Mouse (Mus musculus): ENCODE results near the gene Olfr262. TPM values are rescaled to one million over a fixed set of nuclear protein-coding genes. Genes with fewer than 3 reads are reported as not detected.
"Not testable (repeated sequence)": the region's sequence is repeated elsewhere in the genome, so short reads cannot be mapped to it uniquely, and the experiment has no call there.

The Olfr262 gene
- not detected in 2 replicates for polyA plus RNA-seq (2016; fragmentation: Nextera tagmentation; extraction: Ambion mirVana)

DNA sequence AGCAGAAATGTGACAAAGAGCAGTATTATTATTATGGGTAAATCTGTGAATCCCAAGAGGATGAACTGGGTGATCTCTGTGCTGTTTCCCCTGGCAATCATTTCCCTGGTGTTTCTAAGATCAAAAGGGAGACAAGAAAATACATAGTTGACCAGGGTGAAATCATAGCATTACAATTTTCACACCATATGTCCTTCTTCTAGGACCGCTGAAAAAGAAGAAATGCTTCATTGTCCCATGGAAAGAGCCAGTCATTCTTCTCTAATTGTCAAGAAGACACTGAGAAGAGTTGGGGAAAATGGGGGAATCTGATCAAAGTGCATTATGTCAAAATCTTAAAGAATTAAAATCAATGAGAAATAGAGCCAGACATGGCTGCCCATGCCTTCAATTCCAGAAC is at the start of gene Olfr262:
Gene Olfr262 (minus strand): TSS at position 101 of the 400 bp plus-strand sequence.
- no peak within 1 kb of the TSS for H3K27ac ChIP-seq
- no peak for DNase-seq (ENCODE audit: low spot score)
- no peaks in the 10 kb centered on the region for H3K9me3 ChIP-seq
- no peaks in the 10 kb centered on the region for H3K4me1 ChIP-seq (replicated peaks)
- no peak within 1 kb of the TSS for H3K4me3 ChIP-seq
- no peaks in the 10 kb centered on the region for H3K36me3 ChIP-seq
- WGBS: 81% methylated on average over 1 of the region's 1 CpGs
- no peaks in the 10 kb centered on the region for H3K27me3 ChIP-seq (ENCODE audit: insufficient read depth, poor library complexity, severe bottlenecking)

DNA sequence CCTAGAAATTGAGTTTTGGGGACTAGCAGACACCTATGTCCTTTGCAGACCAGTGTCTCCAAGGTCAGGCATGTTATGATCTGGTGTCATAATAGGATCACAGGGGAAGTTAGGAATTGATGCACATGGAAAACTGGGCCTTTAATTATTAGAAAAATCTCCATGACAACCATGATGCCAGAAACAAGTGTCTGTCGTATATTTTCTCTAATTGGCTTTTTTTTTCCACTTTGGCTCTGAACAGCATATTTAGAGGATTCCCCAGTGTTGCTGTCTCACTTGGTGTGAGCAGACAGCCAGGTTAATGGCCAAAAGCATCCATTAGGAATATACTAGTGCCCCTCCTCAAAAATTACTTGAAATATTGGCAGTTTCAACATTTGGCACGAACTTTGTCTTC is 38.1 kb upstream of the Olfr262 start, which contains the start of gene Olfr1434:
Gene Olfr1434 (plus strand): TSS at position 301 of the 400 bp plus-strand sequence.
- Histone ChIP-seq H3K36me3 (no peaks in the 10 kb centered on the region), H3K27ac (no peak within 1 kb of the TSS), H3K27me3 (ENCODE audit: insufficient read depth, poor library complexity, severe bottlenecking) (no peaks in the 10 kb centered on the region), H3K9me3 (no peaks in the 10 kb centered on the region), H3K4me1 (replicated peaks) (no peaks in the 10 kb centered on the region), H3K4me3 (no peak within 1 kb of the TSS)
- DNase-seq (ENCODE audit: low spot score): no peak
- WGBS: 75% methylated on average over 2 of the region's 2 CpGs

DNA sequence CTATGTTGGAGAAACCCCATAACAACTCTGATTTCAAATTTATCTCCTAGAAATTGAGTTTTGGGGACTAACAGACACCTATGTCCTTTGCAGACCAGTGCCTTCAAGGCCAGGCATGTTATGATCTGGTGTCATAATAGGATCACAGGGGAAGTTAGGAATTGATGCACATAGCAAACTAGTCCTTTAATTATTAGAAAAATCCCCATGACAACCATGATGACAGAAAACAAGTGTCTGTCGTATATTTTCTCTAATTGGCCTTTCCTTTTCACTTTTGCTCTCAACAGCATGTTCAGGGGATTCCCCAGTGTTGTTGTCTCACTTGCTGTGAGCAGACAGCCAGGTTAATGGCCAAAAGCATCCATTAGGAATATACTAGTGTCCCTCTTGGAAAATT is 19.3 kb upstream of the Olfr262 start, which contains the start of gene Olfr235:
Gene Olfr235 (plus strand): TSS at position 301 of the 400 bp plus-strand sequence.
- Histone ChIP-seq H3K36me3 (no peaks in the 10 kb centered on the region), H3K4me3 (no peak within 1 kb of the TSS), H3K9me3 (no peaks in the 10 kb centered on the region), H3K4me1 (replicated peaks) (no peaks in the 10 kb centered on the region), H3K27me3 (ENCODE audit: insufficient read depth, poor library complexity, severe bottlenecking) (no peaks in the 10 kb centered on the region), H3K27ac (no peak within 1 kb of the TSS)
- WGBS: 68% methylated on average over 1 of the region's 1 CpGs
- DNase-seq (ENCODE audit: low spot score): no peak

DNA sequence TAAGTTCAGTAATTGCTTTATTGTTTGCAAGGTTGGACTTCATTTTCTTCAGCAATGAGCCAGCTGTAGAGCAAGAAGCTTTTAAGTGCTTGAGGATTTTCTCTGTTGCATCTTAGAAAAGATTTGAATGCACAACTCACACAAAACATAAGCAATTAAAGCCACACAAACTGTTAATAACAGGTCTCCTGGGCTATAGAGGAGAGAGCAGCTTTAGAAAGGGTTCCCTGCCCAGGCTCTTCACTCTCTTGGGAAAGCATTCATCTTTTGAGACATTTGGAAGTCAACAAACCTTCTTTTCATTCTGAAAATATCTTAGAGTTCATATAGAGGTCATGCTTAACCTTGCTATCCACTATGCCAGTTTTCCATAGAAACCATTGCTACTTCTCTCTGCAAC is 9.0 kb downstream of the Olfr262 start, which contains the start of gene Olfr1432:
Gene Olfr1432 (minus strand): TSS at position 101 of the 400 bp plus-strand sequence.
- H3K9me3 ChIP-seq; H3K4me1 ChIP-seq (replicated peaks); DNase-seq (ENCODE audit: low spot score); H3K36me3 ChIP-seq; H3K4me3 ChIP-seq; H3K27ac ChIP-seq; H3K27me3 ChIP-seq (ENCODE audit: insufficient read depth, poor library complexity, severe bottlenecking): not testable (repeated sequence)

GRCm38 (mm10) chr19:12200334-12200733 is 41.1 kb downstream of the Olfr262 start, which contains the start of gene Olfr1431:
TSS of gene Olfr1431 (plus strand) at chr19:12200634.
- no peaks in the 10 kb centered on the region for H3K27me3 ChIP-seq (ENCODE audit: insufficient read depth, poor library complexity, severe bottlenecking)
- H3K4me1 ChIP-seq (replicated peaks): no peaks in the 10 kb centered on the region
- no peak within 1 kb of the TSS for H3K27ac ChIP-seq
- 77% methylated on average over 1 of the region's 1 CpGs for WGBS
- H3K4me3 ChIP-seq: no peak within 1 kb of the TSS
- DNase-seq (ENCODE audit: low spot score): no peak
- H3K9me3 ChIP-seq: no peaks in the 10 kb centered on the region
- no peaks in the 10 kb centered on the region for H3K36me3 ChIP-seq

DNA sequence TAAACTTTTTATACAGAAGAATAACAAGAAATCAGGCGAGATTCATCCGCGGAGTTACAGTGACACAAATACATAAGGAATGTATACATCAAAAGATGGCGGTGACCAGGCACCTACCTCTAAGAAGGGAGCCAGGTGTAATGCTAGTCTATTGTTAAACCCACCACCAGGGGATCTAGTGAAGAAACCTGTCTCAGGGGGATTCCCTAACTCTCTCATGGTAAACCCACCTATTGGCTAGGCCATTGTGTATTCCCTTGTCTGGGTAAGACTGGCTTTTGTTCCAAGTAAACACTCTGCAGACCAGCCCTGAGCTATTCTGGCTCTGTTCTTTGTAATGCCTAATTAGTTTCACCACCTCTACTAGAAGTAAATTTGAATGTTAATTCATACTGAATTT is 42.4 kb downstream of the Olfr262 start:
- not testable (repeated sequence) for H3K4me3 ChIP-seq; H3K36me3 ChIP-seq; H3K9me3 ChIP-seq; DNase-seq (ENCODE audit: low spot score); H3K27ac ChIP-seq; H3K4me1 ChIP-seq (replicated peaks); H3K27me3 ChIP-seq (ENCODE audit: insufficient read depth, poor library complexity, severe bottlenecking)
- 90% methylated on average over 4 of the region's 4 CpGs for WGBS

Other genes with a start within 250 kb of the Olfr262 start
- gene Olfr1423, start 200.3 kb downstream of the Olfr262 start, polyA plus RNA-seq (2016; fragmentation: Nextera tagmentation; extraction: Ambion mirVana): 0.03 and 0.04 TPM in 2 replicates
- not detected in 2 replicates for gene Olfr1424, start 179.0 kb downstream of the Olfr262 start, polyA plus RNA-seq (2016; fragmentation: Nextera tagmentation; extraction: Ambion mirVana)
- gene Olfr1425, start 163.9 kb downstream of the Olfr262 start, polyA plus RNA-seq (2016; fragmentation: Nextera tagmentation; extraction: Ambion mirVana): not detected in 2 replicates
- not detected in 2 replicates for gene Olfr1426, start 149.6 kb downstream of the Olfr262 start, polyA plus RNA-seq (2016; fragmentation: Nextera tagmentation; extraction: Ambion mirVana)
- not detected in 2 replicates for gene Olfr1427, start 138.3 kb downstream of the Olfr262 start, polyA plus RNA-seq (2016; fragmentation: Nextera tagmentation; extraction: Ambion mirVana)
- not detected in 2 replicates for gene Olfr1428, start 125.8 kb downstream of the Olfr262 start, polyA plus RNA-seq (2016; fragmentation: Nextera tagmentation; extraction: Ambion mirVana)
- not detected in 2 replicates for gene Olfr76, start 118.5 kb downstream of the Olfr262 start, polyA plus RNA-seq (2016; fragmentation: Nextera tagmentation; extraction: Ambion mirVana)
- gene Olfr1555-ps1, start 71.5 kb downstream of the Olfr262 start, polyA plus RNA-seq (2016; fragmentation: Nextera tagmentation; extraction: Ambion mirVana): not detected in 2 replicates
- gene Olfr1431, start 41.0 kb downstream of the Olfr262 start, polyA plus RNA-seq (2016; fragmentation: Nextera tagmentation; extraction: Ambion mirVana): not detected in 2 replicates
- not detected in 2 replicates for gene Olfr1432, start 9.1 kb downstream of the Olfr262 start, polyA plus RNA-seq (2016; fragmentation: Nextera tagmentation; extraction: Ambion mirVana)
- gene Olfr235, start 19.4 kb upstream of the Olfr262 start, polyA plus RNA-seq (2016; fragmentation: Nextera tagmentation; extraction: Ambion mirVana): not detected in 2 replicates
- not detected in 2 replicates for gene Olfr1434, start 38.2 kb upstream of the Olfr262 start, polyA plus RNA-seq (2016; fragmentation: Nextera tagmentation; extraction: Ambion mirVana)
- not detected in 2 replicates for gene Olfr1436, start 57.5 kb upstream of the Olfr262 start, polyA plus RNA-seq (2016; fragmentation: Nextera tagmentation; extraction: Ambion mirVana)
- gene Olfr1437, start 83.4 kb upstream of the Olfr262 start, polyA plus RNA-seq (2016; fragmentation: Nextera tagmentation; extraction: Ambion mirVana): not detected in 2 replicates
- not detected in 2 replicates for gene Olfr1438-ps1, start 94.3 kb upstream of the Olfr262 start, polyA plus RNA-seq (2016; fragmentation: Nextera tagmentation; extraction: Ambion mirVana)
- not detected in 2 replicates for gene Olfr1440, start 145.6 kb upstream of the Olfr262 start, polyA plus RNA-seq (2016; fragmentation: Nextera tagmentation; extraction: Ambion mirVana)
- not detected in 2 replicates for gene Olfr1441, start 175.8 kb upstream of the Olfr262 start, polyA plus RNA-seq (2016; fragmentation: Nextera tagmentation; extraction: Ambion mirVana)
- not detected in 2 replicates for gene Pfpl, start 186.2 kb upstream of the Olfr262 start, polyA plus RNA-seq (2016; fragmentation: Nextera tagmentation; extraction: Ambion mirVana)
- 0.24 and 0.35 TPM in 2 replicates for gene Mpeg1, start 219.1 kb upstream of the Olfr262 start, polyA plus RNA-seq (2016; fragmentation: Nextera tagmentation; extraction: Ambion mirVana)

Data from hindbrain, embryonic 10.5 days (tissue).